Mouse (Mus musculus): Measurements from ENCODE around the gene Nrbf2.

DNA sequence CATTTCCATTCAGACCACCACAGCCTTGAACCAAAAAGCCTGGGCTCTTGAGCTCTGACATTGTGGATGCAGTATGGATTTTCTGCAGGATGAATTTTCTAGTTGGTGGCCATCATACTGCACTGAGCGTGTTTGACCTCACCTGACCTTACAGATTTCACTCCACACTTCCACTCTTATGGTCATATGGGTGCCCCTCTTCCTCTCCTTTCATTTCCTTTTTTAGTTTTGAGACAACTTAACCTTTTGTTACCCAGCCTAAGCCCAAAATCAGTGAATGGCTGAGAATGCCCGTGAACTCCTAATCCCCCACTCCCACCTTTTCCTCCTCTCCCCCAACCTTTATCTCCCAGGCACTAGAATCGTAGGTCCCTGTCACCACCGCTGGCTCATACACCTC, 5.5 kb upstream of the Nrbf2 start:
- TF ChIP-seq POLR2AphosphoS2 (IDR thresholded peaks at IDR 0.05; ENCODE audit: insufficient read length, low read depth): no peak
- TF ChIP-seq TCF12 (IDR thresholded peaks at IDR 0.05; ENCODE audit: insufficient read depth, poor library complexity, severe bottlenecking): no peak
- no peak for TF ChIP-seq MAX (IDR thresholded peaks at IDR 0.05; ENCODE audit: low read depth)

Measured in myocyte (in vitro differentiated cells).